Mouse (Mus musculus): ENCODE data around the gene Map2k5.

GRCm38 (mm10) chr9:63187310-63187709, 190.4 kb downstream of the Map2k5 start:
- TF ChIP-seq CTCF (IDR thresholded peaks at IDR 0.05; ENCODE audit: control insufficient read depth, insufficient read depth, insufficient read length) (no peak), MYOG (IDR thresholded peaks at IDR 0.05; ENCODE audit: control insufficient read depth, extremely low read depth, insufficient read length) (no peak), CEBPB (IDR thresholded peaks at IDR 0.05; ENCODE audit: low read depth) (no peak)
